Mouse (Mus musculus) forebrain, embryonic 11.5 days (tissue): ENCODE data around the gene Fus. TPM values are rescaled to one million over a fixed set of nuclear protein-coding genes. Genes with fewer than 3 reads are reported as not detected.

ENCODE experiments used
- ATAC-seq: fragments of 200-750 bp; cut with Nextera tagmentation; replicated peaks from 2 replicates; pipeline ENCODE4 v1.8.0; 2017; ENCODE audit warnings: moderate TSS enrichment; ENCODE audit not compliant: low FRiP score
- DNase-seq: peaks from one replicate; pipeline ENCODE4 v3.0.0-alpha.2; 2017; ENCODE audit warnings: low spot score
- H3K27ac ChIP-seq: fragments of 300-500 bp; sonication (generic); 2 replicates; pipeline ENCODE4 v1.5.1; 2014; ENCODE audit warnings: low read depth, low read length
- H3K27me3 ChIP-seq: fragments of 300-500 bp; sonication (generic); 2 replicates; pipeline ENCODE4 v1.6.1; 2014; ENCODE audit warnings: mild to moderate bottlenecking, low read length, mixed read lengths; ENCODE audit not compliant: control insufficient read depth, insufficient read depth
- H3K36me3 ChIP-seq: fragments of 300-500 bp; sonication (generic); 2 replicates; pipeline ENCODE4 v1.6.1; 2014; ENCODE audit warnings: mild to moderate bottlenecking, low read length, moderate library complexity, mixed read lengths; ENCODE audit not compliant: control insufficient read depth, insufficient read depth
- H3K4me1 ChIP-seq: fragments of 300-500 bp; sonication (generic); replicated peaks from 2 replicates; pipeline ENCODE4 v1.6.1; 2014; ENCODE audit warnings: low read length, mixed read lengths; ENCODE audit not compliant: control insufficient read depth, insufficient read depth
- H3K4me2 ChIP-seq: fragments of 300-500 bp; sonication (generic); 2 replicates; pipeline ENCODE4 v1.6.1; 2014; ENCODE audit warnings: low read depth, mild to moderate bottlenecking, low read length, moderate library complexity, mixed read lengths; ENCODE audit not compliant: severe bottlenecking
- H3K4me3 ChIP-seq: fragments of 300-500 bp; sonication (generic); 2 replicates; pipeline ENCODE4 v1.5.1; 2014; ENCODE audit warnings: low read depth, low read length
- H3K9ac ChIP-seq: fragments of 300-500 bp; sonication (generic); 2 replicates; pipeline ENCODE4 v1.6.1; 2014; ENCODE audit warnings: low read length
- H3K9me3 ChIP-seq: fragments of 300-500 bp; sonication (generic); 2 replicates; pipeline ENCODE4 v1.6.1; 2016; ENCODE audit warnings: low read length, mixed read lengths; ENCODE audit not compliant: control insufficient read depth
- WGBS: fragments of 180-500 bp; shearing (Covaris S2); extraction: QIAGEN DNeasy Blood & Tissue Kit; methylation state at CpG from one replicate; pipeline ENCODE4 v1.1.7; 2014; 5-methylcytosine and 5-hydroxymethylcytosine counted together
- polyA plus RNA-seq: library from polyadenylated mRNA; unstranded; fragments of >200 nt; fragmentation: Nextera tagmentation; extraction: Ambion mirVana; gene quantifications from 2 replicates; pipeline ENCODE4 v1.2.1, GENCODE M21; 2014

The Fus gene
- polyA plus RNA-seq, 1 experiment from 2014 or later = 44.7 TPM

DNA sequence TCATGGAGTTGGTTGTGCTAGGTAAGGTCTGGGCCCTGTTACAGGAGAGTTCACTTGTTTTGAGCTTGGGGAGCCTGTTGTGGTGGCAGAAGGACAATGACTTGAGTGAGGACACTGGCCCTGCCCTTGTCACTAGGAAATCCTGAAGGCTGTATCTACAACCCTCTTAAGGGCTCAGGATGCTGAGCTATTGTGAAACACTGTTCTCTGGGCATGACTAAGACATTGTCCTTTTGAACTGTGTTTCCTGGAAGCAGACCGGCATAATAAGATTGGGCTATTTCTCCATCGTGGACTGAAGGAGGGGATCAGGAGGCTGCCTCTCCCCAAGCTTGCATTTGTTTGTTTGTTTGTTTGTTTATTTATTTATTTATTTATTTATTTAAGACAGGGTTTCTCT is 51.9 kb downstream of the Fus start:
- DNase-seq = no peak
- no peak for ATAC-seq

GRCm38 (mm10) chr7:128022974-128023373 is 55.7 kb downstream of the Fus start:
- Histone ChIP-seq H3K4me2 (no peak overlapping the region), H3K4me1 (no peaks in the 10 kb centered on the region), H3K27ac (no peak overlapping the region), H3K9ac (no peak overlapping the region), H3K4me3 (no peak overlapping the region), H3K27me3 (no peaks in the 10 kb centered on the region), H3K9me3 (no peaks in the 10 kb centered on the region), H3K36me3 (no peaks in the 10 kb centered on the region)
- ATAC-seq (no peak), DNase-seq (no peak)
- 65% methylated on average over 8 of the region's 8 CpGs for WGBS

More for the DNA sequence above, 51.9 kb downstream of the Fus start:
- H3K27ac ChIP-seq = no peak overlapping the region
- no peak overlapping the region for H3K4me2 ChIP-seq
- H3K36me3 ChIP-seq = no peaks in the 10 kb centered on the region
- H3K9me3 ChIP-seq = no peaks in the 10 kb centered on the region
- no peak overlapping the region for H3K4me3 ChIP-seq
- WGBS = 97% methylated on average over 2 of the region's 2 CpGs
- no peak overlapping the region for H3K9ac ChIP-seq
- H3K27me3 ChIP-seq = no peaks in the 10 kb centered on the region
- no peaks in the 10 kb centered on the region for H3K4me1 ChIP-seq

- H3K9me3 ChIP-seq = no peaks in the 10 kb centered on the region
- H3K9ac ChIP-seq = no peak overlapping the region
- WGBS = 97% methylated on average over 4 of the region's 4 CpGs
- H3K27me3 ChIP-seq = no peaks in the 10 kb centered on the region
- no peak overlapping the region for H3K4me3 ChIP-seq
- no peaks in the 10 kb centered on the region for H3K36me3 ChIP-seq
- no peak for DNase-seq
- no peak for ATAC-seq
- no peak overlapping the region for H3K27ac ChIP-seq
- no peak overlapping the region for H3K4me2 ChIP-seq
- H3K4me1 ChIP-seq = no peaks in the 10 kb centered on the region
Observed at GRCm38 (mm10) chr7:128023565-128023964, 56.3 kb downstream of the Fus start.

GRCm38 (mm10) chr7:128024364-128024763 is 57.1 kb downstream of the Fus start:
- no peak overlapping the region for H3K27ac ChIP-seq
- no peaks in the 10 kb centered on the region for H3K36me3 ChIP-seq
- no peak overlapping the region for H3K4me3 ChIP-seq
- no peaks in the 10 kb centered on the region for H3K27me3 ChIP-seq
- ATAC-seq (no peak), DNase-seq (no peak)
- H3K9ac ChIP-seq = no peak overlapping the region
- 95% methylated on average over 9 of the region's 9 CpGs for WGBS
- no peaks in the 10 kb centered on the region for H3K9me3 ChIP-seq
- H3K4me1 ChIP-seq = no peaks in the 10 kb centered on the region
- H3K4me2 ChIP-seq = no peak overlapping the region

DNA sequence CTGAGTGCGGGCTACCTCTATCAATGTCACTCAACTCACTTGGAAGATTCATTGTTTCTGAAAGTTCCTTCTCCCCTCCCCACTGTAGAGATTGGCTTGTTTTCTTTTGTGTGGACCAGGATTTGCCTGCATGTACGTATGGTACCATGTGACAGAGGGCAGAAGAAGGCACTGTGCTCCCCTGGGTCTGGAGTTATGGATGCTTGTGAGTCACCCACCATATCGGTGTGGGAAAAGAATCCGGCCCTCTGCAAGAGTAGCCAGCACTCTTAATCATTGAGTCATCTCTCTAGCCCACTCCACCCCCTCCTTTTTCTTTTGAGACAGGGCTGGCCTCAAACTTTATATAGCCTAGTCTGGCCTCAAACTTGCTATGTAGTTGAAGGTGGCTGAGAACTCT is 57.7 kb downstream of the Fus start:
- ATAC-seq (no peak), DNase-seq (no peak)
- Histone ChIP-seq H3K4me1 (no peaks in the 10 kb centered on the region), H3K4me3 (no peak overlapping the region), H3K27me3 (no peaks in the 10 kb centered on the region), H3K36me3 (no peaks in the 10 kb centered on the region), H3K4me2 (no peak overlapping the region), H3K9ac (no peak overlapping the region), H3K9me3 (no peaks in the 10 kb centered on the region), H3K27ac (no peak overlapping the region)
- WGBS = 80% methylated on average over 4 of the region's 4 CpGs

DNA sequence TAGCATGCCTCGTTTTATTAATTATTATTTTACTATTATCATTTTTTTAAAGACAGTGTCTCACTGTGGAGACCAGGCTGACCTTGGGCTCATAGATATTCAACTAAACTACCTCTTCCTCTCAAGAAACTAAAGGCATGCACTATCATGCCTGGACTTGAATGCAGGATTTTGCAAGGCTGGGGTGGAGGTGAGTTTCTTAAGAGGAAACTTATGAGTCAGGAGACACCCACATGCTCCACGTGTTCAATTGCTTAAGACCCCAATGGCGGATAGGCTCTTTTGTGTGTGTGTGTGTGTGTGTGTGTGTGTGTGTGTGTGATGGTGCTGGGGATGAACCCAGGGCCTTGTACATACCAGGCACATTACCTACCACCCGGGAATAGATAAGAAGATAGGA is 58.1 kb downstream of the Fus start:
- no peaks in the 10 kb centered on the region for H3K4me1 ChIP-seq
- ATAC-seq (no peak), DNase-seq (no peak)
- no peak overlapping the region for H3K4me3 ChIP-seq
- H3K27me3 ChIP-seq = no peaks in the 10 kb centered on the region
- no peak overlapping the region for H3K9ac ChIP-seq
- no peak overlapping the region for H3K27ac ChIP-seq
- H3K9me3 ChIP-seq = no peaks in the 10 kb centered on the region
- 87% methylated on average over 4 of the region's 4 CpGs for WGBS
- H3K4me2 ChIP-seq = no peak overlapping the region
- H3K36me3 ChIP-seq = no peaks in the 10 kb centered on the region

- H3K9me3 ChIP-seq = no peaks in the 10 kb centered on the region
- ATAC-seq (no peak), DNase-seq (no peak)
- H3K36me3 ChIP-seq = no peaks in the 10 kb centered on the region
- no peaks in the 10 kb centered on the region for H3K27me3 ChIP-seq
- no peak overlapping the region for H3K4me2 ChIP-seq
- H3K27ac ChIP-seq = no peak overlapping the region
- H3K9ac ChIP-seq = no peak overlapping the region
- H3K4me1 ChIP-seq = no peaks in the 10 kb centered on the region
- H3K4me3 ChIP-seq = no peak overlapping the region
- WGBS = 31% methylated on average over 9 of the region's 9 CpGs
Observed at GRCm38 (mm10) chr7:128031403-128031976, 64.2 kb downstream of the Fus start.

DNA sequence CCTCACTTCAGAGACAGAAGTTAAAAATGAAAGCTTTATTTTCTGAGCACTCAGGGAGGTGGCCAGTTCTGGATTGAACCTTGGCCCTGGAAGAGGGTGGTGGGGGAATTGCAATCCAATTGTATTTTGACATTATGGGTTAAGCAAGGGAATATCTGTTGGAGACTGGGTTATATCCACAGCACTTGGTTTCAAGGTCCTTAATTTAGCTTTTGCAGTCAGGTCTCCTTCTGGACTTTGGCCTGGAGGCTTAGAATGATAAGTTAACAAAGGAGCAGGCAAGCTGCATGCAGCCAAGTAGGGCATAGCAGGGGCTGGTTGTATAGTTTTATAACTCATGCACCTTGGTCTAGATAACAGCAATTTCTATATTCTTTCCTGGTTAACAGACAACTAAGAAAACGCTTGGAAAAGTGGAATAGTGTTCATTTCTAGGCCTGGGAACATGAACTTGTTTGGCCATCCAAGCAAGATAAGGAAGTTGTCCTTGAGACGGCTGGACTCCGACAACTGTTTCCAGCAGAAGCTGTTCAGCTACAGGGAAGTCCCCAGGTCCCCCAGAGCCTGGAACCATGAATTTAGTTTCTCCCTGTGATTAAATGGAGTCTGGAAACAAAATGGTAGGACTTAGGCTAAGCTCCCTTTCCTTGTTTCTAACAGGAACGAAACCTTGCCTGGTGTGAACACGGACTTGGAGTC is 65.2 kb downstream of the Fus start:
- H3K4me2 ChIP-seq = no peak overlapping the region
- 88% methylated on average over 5 of the region's 5 CpGs for WGBS
- H3K9ac ChIP-seq = no peak overlapping the region
- H3K4me3 ChIP-seq = no peak overlapping the region
- no peak for DNase-seq
- no peaks in the 10 kb centered on the region for H3K9me3 ChIP-seq
- H3K4me1 ChIP-seq = no peaks in the 10 kb centered on the region
- no peaks in the 10 kb centered on the region for H3K27me3 ChIP-seq
- ATAC-seq = no peak
- H3K36me3 ChIP-seq = no peaks in the 10 kb centered on the region
- H3K27ac ChIP-seq = no peak overlapping the region

GRCm38 (mm10) chr7:128032989-128033293 is 65.7 kb downstream of the Fus start:
- ATAC-seq (no peak), DNase-seq (no peak)
- no peaks in the 10 kb centered on the region for H3K9me3 ChIP-seq
- H3K36me3 ChIP-seq = no peaks in the 10 kb centered on the region
- 90% methylated on average over 3 of the region's 3 CpGs for WGBS
- H3K4me3 ChIP-seq = no peak overlapping the region
- H3K4me1 ChIP-seq = no peaks in the 10 kb centered on the region
- no peaks in the 10 kb centered on the region for H3K27me3 ChIP-seq
- H3K9ac ChIP-seq = no peak overlapping the region
- H3K4me2 ChIP-seq = no peak overlapping the region
- H3K27ac ChIP-seq = no peak overlapping the region
